Mouse (Mus musculus): Measurements from ENCODE around the gene Adamtsl4. TPM values are rescaled to one million over a fixed set of nuclear protein-coding genes. Genes with fewer than 3 reads are reported as not detected.

The Adamtsl4 gene
- total and polyA plus RNA-seq, 3 experiments = 39.2 to 51.4 (median 46.2) TPM

DNA sequence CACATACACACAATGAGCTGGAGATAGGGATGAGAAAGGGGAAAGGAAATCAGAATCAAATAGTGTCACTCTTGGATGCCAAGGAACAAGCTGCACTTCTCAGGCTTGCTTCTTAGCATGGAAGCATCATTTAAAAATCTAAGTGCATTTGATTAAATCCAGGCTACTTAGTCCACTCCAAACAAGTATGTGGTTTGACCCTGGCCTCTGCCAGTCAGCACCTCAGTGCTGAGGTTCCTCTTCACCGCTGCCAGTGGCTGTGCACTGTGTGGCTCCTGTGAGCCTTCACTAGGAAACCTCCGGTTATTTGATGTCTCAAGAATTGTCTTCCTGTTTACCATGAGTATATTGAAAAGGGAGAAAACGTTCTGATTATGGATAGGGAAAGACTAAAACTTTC lies 56.9 kb downstream of the Adamtsl4 start:
- H3K79me2 ChIP-seq (replicated peaks; ENCODE audit: control insufficient read depth, insufficient read depth, low read length) = peaks cover 1% of the 10 kb centered on the region; the same call in 1 of the 2 replicates
- H3K4me3 ChIP-seq = no peak overlapping the region
- H3K4me1 ChIP-seq (ENCODE audit: control insufficient read depth, insufficient read depth, low read length) = peaks cover 9% of the 10 kb centered on the region
- DNase-seq = no peak
- H3K9ac ChIP-seq (ENCODE audit: low read depth, low read length) = no peak overlapping the region
- 48% methylated on average over 3 of the region's 3 CpGs for WGBS
- H3K36me3 ChIP-seq (ENCODE audit: control insufficient read depth, insufficient read depth, low read length) = peaks cover 16% of the 10 kb centered on the region
- intact Hi-C loops (cut with DNase I) = loop anchor here (5.0 kb wide), 2 partner anchors 114 to 121 kb away; no protein-coding TSS in a partner anchor
- no peak overlapping the region for H3K27ac ChIP-seq
- no peaks in the 10 kb centered on the region for H3K27me3 ChIP-seq (ENCODE audit: control insufficient read depth, insufficient read depth, low read length)
- TF ChIP-seq POLR2A (IDR thresholded peaks at IDR 0.05; ENCODE audit: insufficient read depth, low read depth, low read length) = no peak
- TF ChIP-seq CTCF (IDR thresholded peaks at IDR 0.05) = no peak
- TF ChIP-seq EP300 (IDR thresholded peaks at IDR 0.05; ENCODE audit: insufficient read depth, low read depth, low read length) = no peak

DNA sequence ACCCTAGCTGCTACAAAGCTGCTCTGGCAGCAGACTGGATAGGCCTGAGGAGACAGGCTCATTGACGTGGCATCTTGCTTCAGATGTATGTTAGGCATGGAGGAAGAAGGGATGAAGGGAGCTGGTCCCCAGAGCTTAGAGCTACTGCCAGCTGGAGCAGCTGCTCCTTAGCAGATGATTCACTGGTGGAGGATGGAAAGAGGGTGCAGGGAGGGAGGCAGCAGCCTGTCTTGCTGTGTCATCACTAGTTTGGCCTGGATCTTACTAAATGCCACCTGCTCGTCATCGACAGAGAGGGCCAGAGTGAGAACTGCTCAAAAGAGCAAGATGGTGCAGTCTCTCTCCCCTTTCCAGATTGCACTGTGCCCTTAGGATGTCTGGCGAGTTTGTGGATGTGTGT lies 58.0 kb downstream of the Adamtsl4 start:
- H3K4me1 ChIP-seq (ENCODE audit: control insufficient read depth, insufficient read depth, low read length) = peaks cover 12% of the 10 kb centered on the region
- no peak overlapping the region for H3K27ac ChIP-seq
- peaks cover 16% of the 10 kb centered on the region for H3K36me3 ChIP-seq (ENCODE audit: control insufficient read depth, insufficient read depth, low read length)
- 58% methylated on average over 4 of the region's 4 CpGs for WGBS
- no peak overlapping the region for H3K4me3 ChIP-seq
- H3K79me2 ChIP-seq (replicated peaks; ENCODE audit: control insufficient read depth, insufficient read depth, low read length) = peaks cover 1% of the 10 kb centered on the region; the same call in 1 of the 2 replicates
- intact Hi-C loops (cut with DNase I) = loop anchor here (5.0 to 10.0 kb wide), 3 partner anchors 112 to 275 kb away; partner anchors contain the start of gene Setdb1
- no peak for DNase-seq
- H3K27me3 ChIP-seq (ENCODE audit: control insufficient read depth, insufficient read depth, low read length) = no peaks in the 10 kb centered on the region
- no peak overlapping the region for H3K9ac ChIP-seq (ENCODE audit: low read depth, low read length)
- TF ChIP-seq POLR2A (IDR thresholded peaks at IDR 0.05; ENCODE audit: insufficient read depth, low read depth, low read length) = no peak

DNA sequence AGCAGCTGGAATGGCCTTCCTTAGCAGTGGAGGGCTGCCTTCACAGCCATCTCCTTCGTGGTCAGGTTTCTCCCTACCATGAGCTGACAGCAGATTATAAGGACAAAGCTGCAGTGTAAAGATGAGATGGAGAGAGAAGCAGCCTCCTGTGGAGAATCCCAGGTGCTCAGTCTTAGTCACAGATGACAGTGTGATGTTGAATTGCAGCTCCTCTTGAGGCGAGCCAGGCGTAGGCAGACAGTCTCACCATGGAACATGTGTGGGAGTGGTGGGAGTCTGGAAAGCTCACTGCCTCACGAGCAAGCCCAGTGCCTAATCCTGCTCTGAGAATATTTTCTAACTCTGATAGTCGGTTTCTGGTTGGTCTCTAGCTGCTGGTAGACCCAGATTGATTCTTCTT lies 60.0 kb downstream of the Adamtsl4 start:
- TF ChIP-seq POLR2A (IDR thresholded peaks at IDR 0.05; ENCODE audit: insufficient read depth, low read depth, low read length) (no peak), CTCF (IDR thresholded peaks at IDR 0.05) (no peak), EP300 (IDR thresholded peaks at IDR 0.05; ENCODE audit: insufficient read depth, low read depth, low read length) (no peak)
- no peaks in the 10 kb centered on the region for H3K27me3 ChIP-seq (ENCODE audit: control insufficient read depth, insufficient read depth, low read length)
- H3K9ac ChIP-seq (ENCODE audit: low read depth, low read length) = no peak overlapping the region
- H3K4me1 ChIP-seq (ENCODE audit: control insufficient read depth, insufficient read depth, low read length) = peaks cover 11% of the 10 kb centered on the region
- peak in 1 of 2 experiments; percentile 17 for DNase-seq
- 70% methylated on average over 5 of the region's 5 CpGs for WGBS
- no peak overlapping the region for H3K27ac ChIP-seq
- H3K79me2 ChIP-seq (replicated peaks; ENCODE audit: control insufficient read depth, insufficient read depth, low read length) = peaks cover 1% of the 10 kb centered on the region; the same call in 1 of the 2 replicates
- intact Hi-C loops (cut with DNase I) = loop anchor here (10.0 kb wide), 1 partner anchor 273 kb away; the partner anchor contains the start of gene Setdb1
- no peak overlapping the region for H3K4me3 ChIP-seq
- peaks cover 14% of the 10 kb centered on the region for H3K36me3 ChIP-seq (ENCODE audit: control insufficient read depth, insufficient read depth, low read length)

Small RNAs within 50 kb of the gene (microRNA-seq; reads per million reads assigned to microRNA genes)
- gene Mir7014 = 0 reads per million in 2 experiments

Other genes starting within 250 kb of the Adamtsl4 start
- gene Ctsk, start 188.7 kb downstream of the Adamtsl4 start, total RNA-seq (2021) = 1 to 10 TPM; 7.4 to 8.7 TPM
- 5.4 and 9.1 TPM in 2 replicates for gene Ctsk, start 188.7 kb downstream of the Adamtsl4 start, polyA plus RNA-seq (2012; rRNA removed)
- 10 to 100 TPM; 15.3 to 16.5 TPM for gene Ctss, start 161.1 kb downstream of the Adamtsl4 start, total RNA-seq (2021)
- 10.3 and 12.4 TPM in 2 replicates for gene Ctss, start 161.1 kb downstream of the Adamtsl4 start, polyA plus RNA-seq (2012; rRNA removed)
- not detected for gene Hormad1, start 128.2 kb downstream of the Adamtsl4 start, total RNA-seq (2021)
- not detected in 2 replicates for gene Hormad1, start 128.2 kb downstream of the Adamtsl4 start, polyA plus RNA-seq (2012; rRNA removed)
- 10 to 100 TPM; 15.6 to 17.8 TPM for gene Golph3l, start 99.0 kb downstream of the Adamtsl4 start, total RNA-seq (2021)
- 6.0 and 11.5 TPM in 2 replicates for gene Golph3l, start 99.0 kb downstream of the Adamtsl4 start, polyA plus RNA-seq (2012; rRNA removed)
- 10 to 100 TPM; 71.5 to 77.7 TPM for gene Ensa, start 62.9 kb downstream of the Adamtsl4 start, total RNA-seq (2021)
- 17.4 and 28.3 TPM in 2 replicates for gene Ensa, start 62.9 kb downstream of the Adamtsl4 start, polyA plus RNA-seq (2012; rRNA removed)
- gene Mcl1, start 29.1 kb downstream of the Adamtsl4 start, total RNA-seq (2021) = 100 to 1,000 TPM; 134 to 139 TPM
- gene Mcl1, start 29.1 kb downstream of the Adamtsl4 start, polyA plus RNA-seq (2012; rRNA removed) = 39.1 and 64.4 TPM in 2 replicates
- 10 to 100 TPM; 54.4 to 61.9 TPM for gene Ecm1, start 51.7 kb upstream of the Adamtsl4 start, total RNA-seq (2021)
- gene Ecm1, start 51.7 kb upstream of the Adamtsl4 start, polyA plus RNA-seq (2012; rRNA removed) = 173 and 200 TPM in 2 replicates
- 10 to 100 TPM; 42.1 to 45.3 TPM for gene Tars2, start 72.3 kb upstream of the Adamtsl4 start, total RNA-seq (2021)
- 31.3 and 54.4 TPM in 2 replicates for gene Tars2, start 72.3 kb upstream of the Adamtsl4 start, polyA plus RNA-seq (2012; rRNA removed)
- 10 to 100 TPM; 35.5 to 47.7 TPM for gene Rprd2, start 130.9 kb upstream of the Adamtsl4 start, total RNA-seq (2021)
- 12.1 and 13.9 TPM in 2 replicates for gene Rprd2, start 130.9 kb upstream of the Adamtsl4 start, polyA plus RNA-seq (2012; rRNA removed)
- gene Prpf3, start 168.0 kb upstream of the Adamtsl4 start, total RNA-seq (2021) = 10 to 100 TPM; 19.4 to 24.0 TPM
- gene Prpf3, start 168.0 kb upstream of the Adamtsl4 start, polyA plus RNA-seq (2012; rRNA removed) = 9.3 and 13.2 TPM in 2 replicates
- gene Mrps21, start 183.6 kb upstream of the Adamtsl4 start, total RNA-seq (2021) = 100 to 1,000 TPM; 314 to 350 TPM
- gene Mrps21, start 183.6 kb upstream of the Adamtsl4 start, polyA plus RNA-seq (2012; rRNA removed) = 174 and 218 TPM in 2 replicates
- gene Ciart, start 194.3 kb upstream of the Adamtsl4 start, total RNA-seq (2021) = 10 to 100 TPM in 1 of 2 experiments, 1 to 10 TPM in 1; 5.1 to 27.0 TPM
- 5.0 and 7.7 TPM in 2 replicates for gene Ciart, start 194.3 kb upstream of the Adamtsl4 start, polyA plus RNA-seq (2012; rRNA removed)
- 1 to 10 TPM; 8.5 to 9.0 TPM for gene BC028528, start 204.1 kb upstream of the Adamtsl4 start, total RNA-seq (2021)
- gene BC028528, start 204.1 kb upstream of the Adamtsl4 start, polyA plus RNA-seq (2012; rRNA removed) = 14.5 and 29.8 TPM in 2 replicates
- gene Aph1a, start 206.1 kb upstream of the Adamtsl4 start, total RNA-seq (2021) = 100 to 1,000 TPM in 1 of 2 experiments, 10 to 100 TPM in 1; 99.9 to 121 TPM
- 98.7 and 120 TPM in 2 replicates for gene Aph1a, start 206.1 kb upstream of the Adamtsl4 start, polyA plus RNA-seq (2012; rRNA removed)
- 100 to 1,000 TPM; 146 to 208 TPM for gene Car14, start 216.8 kb upstream of the Adamtsl4 start, total RNA-seq (2021)
- 227 and 279 TPM in 2 replicates for gene Car14, start 216.8 kb upstream of the Adamtsl4 start, polyA plus RNA-seq (2012; rRNA removed)
- 10 to 100 TPM; 83.0 to 90.9 TPM for gene Anp32e, start 241.3 kb upstream of the Adamtsl4 start, total RNA-seq (2021)
- gene Anp32e, start 241.3 kb upstream of the Adamtsl4 start, polyA plus RNA-seq (2012; rRNA removed) = 15.5 and 29.9 TPM in 2 replicates